Mouse (Mus musculus) adrenal gland, adult 2 months (tissue): ENCODE results near the gene Thap7. TPM values are rescaled to one million over a fixed set of nuclear protein-coding genes. Genes with fewer than 3 reads are reported as not detected.
"Not testable (repeated sequence)": the region's sequence is repeated elsewhere in the genome, so short reads cannot be mapped to it uniquely, and the experiment has no call there.

ENCODE experiments used
- DNase-seq: peaks from one replicate; pipeline ENCODE4 v3.0.0; 2021
- long read RNA-seq: library from polyadenylated mRNA; stranded (forward); transcript quantifications from one replicate; pipeline ENCODE4 v2.0.0, GENCODE M21; 2021
- polyA plus RNA-seq: library from polyadenylated mRNA; depleted of rRNA; stranded (reverse); fragments of >200 nt; gene quantifications from 2 replicates; pipeline ENCODE4 v1.2.3, GENCODE M21; 2012; rRNA removed
- total RNA-seq, 2 experiments: library from RNA; stranded (reverse); gene quantifications; 2 replicates each; pipeline ENCODE4 v1.2.3; 2021

Gene Thap7
- total RNA-seq (10 to 100 TPM; 37.7 to 41.9 TPM), polyA plus RNA-seq (137 and 144 TPM in 2 replicates)
- long read RNA-seq, transcript Thap7-201 (5 exons, 1,248 nt), result major isoform, 11 of 31 reads
- long read RNA-seq, transcript Thap7-202 (4 exons, 734 nt), result minor isoform, 5 of 31 reads
- long read RNA-seq, transcript Thap7-203 (4 exons, 895 nt), result minor isoform, 5 of 31 reads
- long read RNA-seq, partial matches to known transcripts, result 1 of 31 reads
- long read RNA-seq, other reads (novel, unspliced or antisense), result 7 of 31 reads

- DNase-seq, result peak; percentile 97
These were observed at the start of gene Thap7 for GRCm38 (mm10) chr16:17530640-17531288. TSS of gene Thap7 (minus strand) at chr16:17531136.

DNA sequence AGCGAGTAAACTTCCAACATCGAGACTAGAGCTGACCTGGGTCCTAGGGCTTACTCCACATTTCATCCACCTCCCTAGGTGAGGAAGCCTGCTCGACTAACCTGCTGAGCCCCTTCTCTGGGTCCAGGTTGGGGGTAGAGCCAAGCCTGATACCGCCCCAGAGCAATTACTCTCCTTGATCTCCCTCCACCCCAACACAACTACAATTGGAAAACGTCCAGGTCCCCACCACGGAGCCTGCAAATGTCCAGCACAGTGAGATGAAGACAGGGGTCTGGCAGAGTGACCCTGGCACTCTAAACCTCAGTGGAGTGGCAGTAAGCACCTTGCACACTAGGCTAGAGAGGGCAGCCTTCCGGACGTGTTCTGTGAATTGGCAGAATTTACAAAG is 45.9 kb upstream of the Thap7 start:
- no peak for DNase-seq

GRCm38 (mm10) chr16:17575870-17576824 is 45.2 kb upstream of the Thap7 start:
- peak; percentile 71 for DNase-seq

DNA sequence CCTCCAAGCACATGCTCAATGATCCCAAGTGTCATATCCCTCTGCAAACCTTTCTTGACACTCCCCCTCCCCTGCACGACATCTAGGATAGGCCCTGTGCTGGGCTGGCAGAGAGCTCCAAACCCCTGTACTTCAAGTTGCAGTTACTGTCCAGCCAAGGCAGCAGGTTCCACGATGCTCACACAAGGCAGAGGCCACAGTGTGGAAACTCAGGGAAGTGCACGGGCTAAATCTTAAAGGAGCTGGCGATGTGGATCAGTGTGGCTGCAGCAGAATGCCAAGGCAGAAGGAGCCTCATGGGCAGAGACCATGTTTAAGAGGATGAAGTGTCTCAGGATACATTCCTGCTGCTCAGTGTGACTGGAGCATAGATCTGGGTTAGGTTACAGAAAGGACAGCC is 35.2 kb upstream of the Thap7 start:
- DNase-seq, result no peak

DNA sequence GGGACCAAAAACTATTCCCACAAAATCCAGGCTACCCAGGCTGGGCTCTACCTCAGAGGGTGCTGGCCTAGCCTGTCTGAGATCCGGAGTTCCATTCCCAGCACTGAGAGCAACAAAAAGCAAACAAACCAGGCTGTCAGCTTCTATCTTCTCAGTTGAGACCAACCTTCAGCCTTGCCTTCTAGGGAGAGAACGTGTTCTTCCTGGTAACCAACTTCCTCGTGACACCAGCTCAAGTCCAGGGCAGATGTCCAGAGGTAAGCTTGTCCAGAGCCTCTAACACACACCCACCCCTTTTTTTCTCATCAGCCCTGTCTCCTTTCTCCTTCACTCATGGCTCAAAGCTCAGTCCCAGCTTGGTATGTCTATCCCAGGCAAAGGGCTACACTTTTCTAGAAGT is 33.8 kb upstream of the Thap7 start:
- no peak for DNase-seq

GRCm38 (mm10) chr16:17564221-17564620 is 33.3 kb upstream of the Thap7 start:
- DNase-seq, result no peak

DNA sequence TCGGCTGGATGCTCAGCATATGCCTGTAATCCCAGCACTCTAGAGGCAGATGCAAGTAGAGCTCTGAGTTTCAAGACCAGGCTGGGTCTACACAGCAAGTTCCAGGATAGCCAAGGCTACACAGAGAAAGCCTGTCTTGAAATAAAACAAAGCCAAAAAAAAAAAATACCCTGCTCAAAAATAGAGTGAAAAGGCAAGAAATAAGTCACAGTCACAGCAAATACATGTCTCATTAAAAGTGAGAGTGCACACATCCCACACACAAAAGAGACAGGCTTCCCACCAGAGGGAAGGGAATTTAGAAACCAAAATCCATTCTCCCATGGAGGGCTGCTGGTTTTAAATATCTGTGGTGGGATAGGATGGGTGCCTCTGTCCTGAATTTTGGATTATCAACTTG is 32.6 kb upstream of the Thap7 start:
- no peak for DNase-seq

DNA sequence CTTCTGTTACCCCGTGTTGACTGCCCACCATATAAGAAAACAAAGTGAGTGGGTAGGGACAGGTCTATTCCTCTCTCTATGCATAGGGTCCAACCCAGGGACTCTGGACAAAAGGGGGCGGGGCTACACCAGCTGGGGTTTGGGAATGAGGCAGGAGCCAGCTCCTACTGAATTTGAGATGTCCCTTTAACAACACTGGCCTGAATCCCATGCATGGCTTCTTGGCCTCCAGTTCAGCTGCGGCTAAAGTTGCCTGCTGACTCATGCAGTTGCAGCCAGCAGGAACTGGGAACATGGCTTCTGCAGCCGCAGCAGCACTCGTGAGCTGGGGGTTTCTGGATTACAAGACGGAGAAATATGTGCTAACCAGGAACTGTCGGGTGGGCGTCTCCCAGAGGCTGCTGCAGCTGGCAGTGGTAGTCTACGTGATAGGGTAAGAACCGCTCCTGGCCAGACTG is 30.8 kb upstream of the Thap7 start, which contains the start of gene P2rx6:
Gene P2rx6, plus strand, starts transcription at position 135 of the 458 bp plus-strand sequence.
- peak; percentile 61 for DNase-seq

DNA sequence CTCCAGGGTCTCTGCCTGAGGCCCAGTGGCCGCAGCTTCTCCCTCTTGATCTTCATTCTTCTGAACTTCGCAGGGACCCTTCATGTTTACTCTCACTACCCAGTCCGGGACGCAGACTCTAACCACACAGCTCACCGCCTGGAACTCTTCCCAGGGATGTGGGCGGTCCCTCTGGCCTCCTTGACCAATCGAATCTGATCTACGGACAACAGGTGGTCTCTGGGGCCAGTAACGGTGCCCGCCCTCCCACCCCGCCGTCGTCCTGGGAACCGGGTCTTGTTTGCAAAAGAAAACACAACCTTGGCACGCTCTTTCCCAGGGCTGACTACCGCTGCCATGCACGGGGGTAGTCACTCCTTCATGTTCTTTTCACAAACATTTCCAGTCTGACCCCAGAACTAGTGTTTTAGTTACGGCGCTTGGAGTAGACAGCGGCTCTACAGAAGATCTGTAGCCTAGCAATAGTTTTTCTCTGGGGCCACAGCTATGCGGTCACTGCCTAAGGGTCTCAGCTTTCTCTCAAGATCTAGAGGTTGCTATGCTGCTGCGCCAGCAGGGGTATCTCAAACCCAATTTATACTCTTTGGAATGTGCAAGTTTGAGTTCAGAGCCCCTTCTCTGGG is 30.3 kb upstream of the Thap7 start, which contains the start of gene Lrrc74b:
Gene Lrrc74b, minus strand, starts transcription at position 120 of the 623 bp plus-strand sequence.
- peak; percentile 59 for DNase-seq

DNA sequence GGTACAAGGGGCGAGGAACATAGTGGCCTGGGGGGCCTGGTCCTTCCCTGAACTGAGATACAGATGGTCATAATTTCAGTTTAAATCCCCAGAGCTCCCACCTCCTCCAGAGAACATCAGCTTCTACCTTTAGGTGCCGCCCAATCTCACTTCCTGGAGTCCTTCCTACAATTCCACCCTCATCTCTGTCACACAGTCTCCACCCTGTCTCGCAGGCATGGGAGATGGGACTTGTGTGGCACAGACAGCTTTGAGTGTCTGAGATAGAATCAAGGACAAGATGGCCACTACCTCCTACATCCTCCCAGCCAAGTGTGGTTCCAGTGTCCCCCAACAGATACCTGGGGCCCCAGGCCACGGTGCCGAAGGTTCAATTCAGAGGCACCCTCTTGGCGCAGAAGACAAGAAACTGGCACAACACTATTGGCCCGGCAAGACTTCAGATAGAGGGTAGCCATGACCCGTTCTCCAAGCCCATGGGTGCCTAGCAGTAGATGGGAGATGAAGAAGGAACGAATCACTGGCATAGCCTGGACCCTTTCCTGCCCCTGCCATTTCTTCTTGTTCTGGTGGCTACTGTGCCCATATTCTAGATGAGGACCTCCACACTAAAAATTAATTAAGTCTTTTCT is 28.6 kb upstream of the Thap7 start:
- DNase-seq, result no peak

DNA sequence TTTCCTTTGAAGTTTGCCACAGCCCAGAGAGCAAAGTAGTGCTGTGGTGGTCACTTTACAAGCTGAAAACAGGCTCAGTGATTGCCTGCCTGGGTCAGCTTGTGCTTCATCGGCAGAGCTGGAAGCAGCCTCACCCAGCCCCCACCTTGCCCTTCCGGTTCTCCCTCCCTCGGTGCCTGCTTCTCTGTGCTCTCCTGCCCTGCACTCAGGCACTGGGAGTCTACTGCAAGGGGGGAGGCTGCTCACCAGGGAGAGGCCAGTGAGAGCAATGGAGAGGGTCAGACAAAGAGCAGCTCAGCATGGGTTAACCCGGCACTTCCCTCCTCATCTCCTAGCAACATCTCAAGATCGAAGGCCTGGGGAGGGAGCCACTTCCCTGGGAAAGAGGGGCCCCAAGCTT is 27.9 kb upstream of the Thap7 start:
- DNase-seq, result no peak

- peak; percentile 63 for DNase-seq
These were observed 27.1 kb upstream of the Thap7 start for GRCm38 (mm10) chr16:17557947-17558480.

- no peak for DNase-seq
These were observed 26.0 kb upstream of the Thap7 start for GRCm38 (mm10) chr16:17556907-17557306.

DNA sequence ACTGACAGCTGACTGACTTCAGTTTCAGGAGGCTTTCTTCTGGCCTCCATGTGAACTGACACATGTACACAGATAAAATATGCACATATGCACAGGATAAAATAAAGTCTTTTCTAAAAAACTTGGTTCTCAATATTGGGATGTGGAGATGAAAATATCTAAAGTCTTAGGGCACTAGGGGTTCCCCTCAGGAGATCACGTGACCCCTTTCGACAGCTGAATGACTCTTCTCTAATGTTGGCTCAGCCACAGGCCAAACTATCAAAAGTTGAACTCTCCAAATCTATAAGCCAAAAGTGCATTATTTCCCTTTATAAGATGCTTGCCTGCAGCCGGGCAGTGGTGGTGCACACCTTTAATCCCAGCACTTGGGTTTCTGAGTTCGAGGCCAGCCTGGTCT is 25.2 kb upstream of the Thap7 start:
- DNase-seq, result no peak

DNA sequence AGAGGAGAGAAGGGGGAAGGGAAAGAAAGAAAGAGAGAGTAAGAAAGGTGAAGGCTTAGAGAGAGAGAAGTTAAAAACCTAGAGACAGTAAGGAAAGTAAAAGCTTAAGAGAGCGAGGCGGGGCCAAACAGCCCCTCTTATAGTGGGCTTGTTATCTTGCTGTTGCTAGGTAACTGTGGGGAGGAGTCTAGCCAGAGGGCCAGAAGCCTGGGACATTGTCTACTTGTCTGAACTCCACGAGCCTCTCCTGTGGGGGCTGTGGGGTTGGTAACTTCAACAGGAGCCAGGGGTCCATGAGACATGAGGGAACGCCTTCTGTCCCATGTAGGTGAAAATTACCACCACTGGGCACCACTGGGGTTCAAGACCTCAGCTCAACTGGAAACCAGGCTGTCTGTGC is 23.8 kb upstream of the Thap7 start:
- not testable (repeated sequence) for DNase-seq

- peak; percentile 37 for DNase-seq
These were observed 23.2 kb upstream of the Thap7 start for GRCm38 (mm10) chr16:17553910-17554685.

GRCm38 (mm10) chr16:17552837-17553236 is 21.9 kb upstream of the Thap7 start:
- DNase-seq, result no peak

DNA sequence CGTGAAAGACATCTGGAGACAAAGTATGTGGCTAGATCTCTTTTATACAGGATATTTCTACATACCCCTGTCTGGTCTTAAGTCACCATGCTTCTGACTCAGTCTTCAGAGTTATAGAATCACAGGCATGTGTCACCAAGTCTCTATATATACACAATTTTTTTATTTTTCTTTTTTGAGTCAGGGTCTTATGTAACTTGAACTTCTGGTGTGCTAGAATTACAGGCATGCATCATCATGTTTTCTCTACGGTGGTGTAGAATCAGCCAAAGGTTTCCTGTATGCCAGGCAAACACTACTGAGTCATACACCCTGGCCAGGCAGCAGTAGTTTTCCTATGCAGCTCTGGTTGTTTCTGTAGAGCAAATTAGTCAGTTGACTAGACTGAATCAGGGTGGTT is 11.7 kb upstream of the Thap7 start:
- DNase-seq, result no peak

GRCm38 (mm10) chr16:17536584-17536983 is 5.6 kb upstream of the Thap7 start:
- DNase-seq, result no peak

DNA sequence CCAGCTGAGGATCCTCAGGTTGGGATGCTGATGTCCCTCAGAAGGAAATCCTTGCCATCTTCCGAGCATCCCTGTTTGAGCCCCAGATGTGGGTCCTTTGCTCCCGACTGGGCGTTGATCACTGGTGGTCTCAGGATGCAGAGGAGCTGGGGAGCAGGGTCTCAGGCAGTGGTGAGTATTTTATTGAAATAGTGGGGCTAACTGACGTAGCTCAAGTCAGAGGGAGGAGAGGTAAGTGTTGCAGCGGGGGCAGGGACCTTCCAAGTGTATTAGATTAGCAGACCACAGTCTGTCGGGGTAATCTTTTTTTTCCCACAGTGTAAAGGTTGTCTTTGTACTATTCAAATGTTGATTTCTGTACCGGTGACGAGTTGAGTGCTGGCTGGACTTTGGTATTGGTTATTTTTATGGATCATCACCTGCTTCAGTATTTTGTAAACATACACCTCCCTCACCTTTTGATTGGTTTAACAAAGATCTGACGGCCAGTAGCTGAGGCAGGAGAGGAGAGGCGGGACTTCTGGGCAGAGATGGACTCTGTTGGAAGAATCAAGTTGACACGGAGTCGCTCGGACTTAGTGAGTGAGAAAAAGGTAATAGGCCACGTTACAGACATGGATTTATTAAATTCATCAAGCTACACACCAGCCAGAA is 1.9 kb upstream of the Thap7 start:
- no peak for DNase-seq
